In the genomic region with DNA sequence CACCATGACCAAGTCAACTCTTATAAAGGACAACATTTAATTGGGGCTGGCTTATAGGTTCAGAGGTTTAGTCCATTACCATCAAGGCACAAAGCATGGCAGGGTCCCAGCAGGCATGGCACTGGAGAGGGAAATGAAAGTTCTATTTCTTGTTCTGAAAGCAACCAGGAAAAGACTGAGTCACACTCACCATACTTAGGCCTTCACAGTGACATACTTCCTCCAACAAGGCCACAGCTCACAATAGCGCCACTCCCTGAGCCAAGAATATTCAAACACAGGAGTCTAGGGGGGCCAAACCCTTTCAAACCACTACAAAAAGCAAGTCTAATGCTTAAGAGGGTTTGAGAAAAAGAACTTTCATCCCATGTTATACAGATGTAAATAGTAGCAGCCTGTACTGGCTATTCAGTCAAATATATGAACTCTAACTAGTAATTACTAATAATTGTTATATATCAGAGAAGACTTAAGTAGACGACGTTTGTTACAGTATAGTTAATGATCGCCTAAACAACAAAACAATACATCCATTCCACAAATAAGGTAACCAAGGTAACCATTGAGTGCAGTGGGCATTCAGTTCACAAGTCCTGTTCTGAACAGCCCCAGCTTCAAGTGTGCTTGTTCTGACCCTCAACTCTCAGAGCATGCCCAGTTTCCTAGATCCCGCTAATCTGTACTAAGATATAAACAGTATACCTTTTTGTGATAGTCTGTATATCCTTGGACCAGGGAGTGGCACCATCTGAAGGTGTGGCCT, we compare ENCODE assay signal across 23 mouse cellular contexts. TPM values are rescaled to one million over a fixed set of nuclear protein-coding genes. Genes with fewer than 3 reads are reported as not detected.
DNase-seq lines count a peak whose midpoint lies in the region; ATAC-seq and TF ChIP-seq lines count a peak whose summit lies in the region.
"Had no signal": no experiment of that assay in that cellular context is flagged by ENCODE, and none has a peak within 500 bp of the region (broad histone marks: within the 10 kb centered on the region; RNA-seq: fewer than 3 reads in every experiment).

No protein-coding gene starts in this region.

- H3K4me3 ChIP-seq in lung, embryonic 16.5 days (ENCODE audit: low read length), result no peak overlapping the region
- H3K4me3 ChIP-seq in bone marrow macrophage, adult 2 months (ENCODE audit: insufficient read depth, low read length), result no peak overlapping the region
- no peak overlapping the region for H3K4me3 ChIP-seq in stomach, postnatal 0 days (ENCODE audit: low read depth, low read length)
- H3K4me3 ChIP-seq: embryonic facial prominence, embryonic 12.5 days; erythroblast, embryonic 14.5 days; heart, embryonic 13.5 days; hindbrain, embryonic 13.5 days; limb, embryonic 13.5 days; liver, embryonic 13.5 days; lung, embryonic 15.5 days; midbrain, embryonic 10.5 days had no signal

- ATAC-seq in lung, embryonic 16.5 days (ENCODE audit: low read depth), result peak; percentile 49; the same call in 1 of the 2 replicates
- peak; percentile 75 for ATAC-seq in stomach, postnatal 0 days (ENCODE audit: low FRiP score, low TSS enrichment)
- ATAC-seq: inflammation-experienced regulatory T-cells, adult 6 months had no signal

- peaks cover 6% of the 10 kb centered on the region; the same call in 1 of the 2 replicates for H3K4me1 ChIP-seq in lung, embryonic 16.5 days (replicated peaks; ENCODE audit: control insufficient read depth, insufficient read depth, low read length)
- H3K4me1 ChIP-seq in bone marrow macrophage, adult 2 months (ENCODE audit: control insufficient read depth, insufficient read depth, low read length), result peaks cover 23% of the 10 kb centered on the region
- no peaks in the 10 kb centered on the region for H3K4me1 ChIP-seq in stomach, postnatal 0 days (replicated peaks; ENCODE audit: control insufficient read depth, insufficient read depth)
- H3K4me1 ChIP-seq: embryonic facial prominence, embryonic 12.5 days; hindbrain, embryonic 13.5 days; liver, embryonic 13.5 days; midbrain, embryonic 10.5 days had no signal

- no peak overlapping the region for H3K9ac ChIP-seq in lung, embryonic 16.5 days (ENCODE audit: low read length)
- no peak overlapping the region for H3K9ac ChIP-seq in stomach, postnatal 0 days (ENCODE audit: low read length)
- H3K9ac ChIP-seq: embryonic facial prominence, embryonic 12.5 days; heart, embryonic 13.5 days; hindbrain, embryonic 13.5 days; limb, embryonic 13.5 days; liver, embryonic 13.5 days; lung, embryonic 15.5 days had no signal

- no peak for TF ChIP-seq POLR2A in bone marrow macrophage, adult 2 months (IDR thresholded peaks at IDR 0.05; ENCODE audit: borderline replicate concordance, low read depth, low read length)

- no peak for TF ChIP-seq EP300 in stomach, postnatal 0 days (optimal IDR thresholded peaks at IDR 0.05)

- no peaks in the 10 kb centered on the region for H3K36me3 ChIP-seq in lung, embryonic 16.5 days (ENCODE audit: control insufficient read depth, insufficient read depth, low read length)
- no peaks in the 10 kb centered on the region for H3K36me3 ChIP-seq in stomach, postnatal 0 days (ENCODE audit: control insufficient read depth, insufficient read depth, low read length)
- H3K36me3 ChIP-seq: embryonic facial prominence, embryonic 12.5 days; heart, embryonic 13.5 days; hindbrain, embryonic 13.5 days; limb, embryonic 13.5 days; liver, embryonic 13.5 days; lung, embryonic 15.5 days; midbrain, embryonic 10.5 days had no signal

- H3K9me3 ChIP-seq in lung, embryonic 16.5 days (ENCODE audit: control insufficient read depth, low read length), result no peaks in the 10 kb centered on the region
- no peaks in the 10 kb centered on the region for H3K9me3 ChIP-seq in stomach, postnatal 0 days (ENCODE audit: control insufficient read depth, low read length)
- H3K9me3 ChIP-seq: embryonic facial prominence, embryonic 12.5 days; heart, embryonic 13.5 days; hindbrain, embryonic 13.5 days; limb, embryonic 13.5 days; liver, embryonic 13.5 days; lung, embryonic 15.5 days; midbrain, embryonic 10.5 days had no signal

- H3K4me2 ChIP-seq in lung, embryonic 16.5 days (ENCODE audit: low read depth, low read length), result no peak overlapping the region
- no peak overlapping the region for H3K4me2 ChIP-seq in stomach, postnatal 0 days (replicated peaks; ENCODE audit: low read depth)
- H3K4me2 ChIP-seq: embryonic facial prominence, embryonic 12.5 days; heart, embryonic 13.5 days; hindbrain, embryonic 13.5 days; limb, embryonic 13.5 days; liver, embryonic 13.5 days; lung, embryonic 15.5 days had no signal

- no peak overlapping the region for H3K27ac ChIP-seq in lung, embryonic 16.5 days (ENCODE audit: low read length)
- peak overlapping the region; percentile 64 for H3K27ac ChIP-seq in bone marrow macrophage, adult 2 months (ENCODE audit: insufficient read depth, low read depth, low read length)
- H3K27ac ChIP-seq in stomach, postnatal 0 days (replicated peaks), result no peak overlapping the region
- H3K27ac ChIP-seq: embryonic facial prominence, embryonic 12.5 days; heart, embryonic 13.5 days; hindbrain, embryonic 13.5 days; limb, embryonic 13.5 days; liver, embryonic 13.5 days; lung, embryonic 15.5 days; midbrain, embryonic 10.5 days had no signal

- peak; percentile 5 to 18 for DNase-seq in adrenal gland, postnatal 36 days
- no peak for DNase-seq in adrenal gland, postnatal 4 days (ENCODE audit: low spot score in 2 of 2)
- DNase-seq in lung, postnatal 14 days, result no peak
- no peak for DNase-seq in stomach, postnatal 0 days (ENCODE audit: low spot score)
- no peak for DNase-seq in embryo, embryonic 11 days
- DNase-seq: cerebellum, adult 11 months; gastrocnemius, postnatal 10 days; kidney, adult 8-10 months; kidney, postnatal 25 days; liver, embryonic 13.5 days; right cerebral cortex, postnatal 25 days; thymus, adult 18-20 months; thymus, postnatal 4 days had no signal

- TF ChIP-seq CTCF in bone marrow macrophage, adult 2 months (IDR thresholded peaks at IDR 0.05; ENCODE audit: low read depth, low read length), result no peak
- no peak for TF ChIP-seq CTCF in stomach, postnatal 0 days (IDR thresholded peaks at IDR 0.05; ENCODE audit: low read depth)

- no peaks in the 10 kb centered on the region for H3K27me3 ChIP-seq in lung, embryonic 16.5 days (ENCODE audit: control insufficient read depth, insufficient read depth, low read depth, low read length)
- H3K27me3 ChIP-seq in stomach, postnatal 0 days (ENCODE audit: control insufficient read depth, insufficient read depth, low read length), result no peaks in the 10 kb centered on the region
- H3K27me3 ChIP-seq: embryonic facial prominence, embryonic 12.5 days; heart, embryonic 13.5 days; hindbrain, embryonic 13.5 days; limb, embryonic 13.5 days; liver, embryonic 13.5 days; lung, embryonic 15.5 days had no signal

- 81% methylated on average over 5 of the region's 5 CpGs for WGBS in lung, embryonic 16.5 days
- WGBS in stomach, postnatal 0 days, result 60% methylated on average over 5 of the region's 5 CpGs

RNA-seq across cellular contexts. Expression of gene Ube2q2, which starts 31.2 kb away (rescaled TPM):
- total RNA-seq in adrenal gland, postnatal 36 days (2021), result 10 to 100 TPM; 48.2 to 55.3 TPM
- 10 to 100 TPM; 40.4 to 45.1 TPM for total RNA-seq in adrenal gland, postnatal 4 days (2021)
- 15.3 and 18.6 TPM in 2 replicates for polyA plus RNA-seq in lung, embryonic 16.5 days (2015; fragmentation: Nextera tagmentation; extraction: Ambion mirVana)
- 54.6 and 56.9 TPM in 2 replicates for polyA plus RNA-seq in bone marrow macrophage, adult 2 months (2012; ENCODE audit: insufficient read depth, insufficient read length, missing spikeins)
- 22.5 and 22.8 TPM in 2 replicates for polyA plus RNA-seq in stomach, postnatal 0 days (2015; fragmentation: Nextera tagmentation; extraction: Ambion mirVana)

Comparison
In these comparisons a context has a peak if more than half of its experiments do, and no peak if none do; other contexts are left out.
1. DNase-seq: peak in adrenal gland, postnatal 36 days (2 of 2); none in adrenal gland, postnatal 4 days (0 of 2), lung, postnatal 14 days (single experiment), stomach, postnatal 0 days (single experiment) and embryo, embryonic 11 days (single experiment).